Mouse (Mus musculus) lung, postnatal 0 days (tissue): ENCODE measurements around the gene Lifr.

Experiments
- CTCF ChIP-seq: IDR thresholded peaks from 2 replicates; pipeline ENCODE4 v1.5.1; 2016; ENCODE audit warnings: antibody characterized with exemption, mild to moderate bottlenecking
- EP300 ChIP-seq: IDR thresholded peaks from 2 replicates; pipeline ENCODE4 v1.6.1; 2016; ENCODE audit warnings: antibody characterized with exemption, mild to moderate bottlenecking, control low read depth

DNA sequence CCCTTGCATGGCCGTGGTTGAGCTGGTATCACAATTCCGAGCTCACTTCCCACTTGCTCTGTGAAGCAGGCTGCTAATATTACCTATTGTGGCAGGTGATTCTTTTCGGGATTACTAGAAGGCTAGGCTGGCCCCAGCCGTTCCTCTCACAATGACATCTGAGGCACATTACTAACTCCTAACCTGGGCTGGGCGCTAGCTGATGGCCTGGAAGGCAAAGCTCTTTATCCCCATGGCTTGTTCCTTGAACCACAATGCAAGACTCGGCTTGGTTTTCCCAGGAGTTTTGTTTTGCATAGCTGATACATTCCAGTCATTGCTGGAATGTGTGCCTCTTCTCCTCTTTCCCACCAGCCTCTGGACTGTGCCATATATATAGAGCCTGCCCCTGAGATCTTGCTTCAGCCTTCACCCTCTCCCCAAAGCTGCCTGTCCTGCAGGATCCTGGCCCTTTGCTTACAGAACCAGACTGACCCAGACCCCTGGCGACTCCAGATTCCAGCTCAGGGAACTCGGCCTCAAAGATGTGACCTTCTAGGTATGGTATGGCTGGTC is at the start of gene Lifr:
- TF ChIP-seq CTCF: no peak
- TF ChIP-seq EP300: no peak
